7 mouse cellular contexts compared by ENCODE assay signal in genomic region chr7:122015105-122015504, GRCm38 (mm10). TPM values are rescaled to one million over a fixed set of nuclear protein-coding genes. Genes with fewer than 3 reads are reported as not detected.
DNase-seq lines count a peak whose midpoint lies in the region; ATAC-seq and TF ChIP-seq lines count a peak whose summit lies in the region.

No protein-coding gene starts in this region.

- H3K4me3 ChIP-seq in heart, embryonic 12.5 days: no peak overlapping the region
- no peak overlapping the region for H3K4me3 ChIP-seq in midbrain, postnatal 0 days (ENCODE audit: low read depth, low read length)

- DNase-seq in Muller cell, postnatal 12 days (ENCODE audit: inconsistent ontology term): peak; percentile 31
- DNase-seq in adrenal gland, postnatal 14 days: peak; percentile 80
- DNase-seq in kidney, postnatal 10 days: peak; percentile 56
- no peak for DNase-seq in midbrain, postnatal 0 days (ENCODE audit: low spot score)
- DNase-seq in spleen, adult 18-20 months: no peak

- TF ChIP-seq CTCF in midbrain, postnatal 0 days (IDR thresholded peaks at IDR 0.05): peak; percentile 7; the same call in 1 of the 2 replicates

- peaks cover 51% of the 10 kb centered on the region for H3K4me1 ChIP-seq in heart, embryonic 12.5 days (replicated peaks)
- peaks cover 14% of the 10 kb centered on the region for H3K4me1 ChIP-seq in midbrain, postnatal 0 days (ENCODE audit: insufficient read depth, low read length)

- H3K4me2 ChIP-seq in heart, embryonic 12.5 days: peak overlapping the region; percentile 47
- H3K4me2 ChIP-seq in midbrain, postnatal 0 days (ENCODE audit: low read depth, low read length, poor library complexity, severe bottlenecking): no peak overlapping the region

- no peaks in the 10 kb centered on the region for H3K9me3 ChIP-seq in heart, embryonic 12.5 days (replicated peaks)
- H3K9me3 ChIP-seq in midbrain, postnatal 0 days (ENCODE audit: low read length): no peaks in the 10 kb centered on the region

- H3K36me3 ChIP-seq in heart, embryonic 12.5 days: peaks cover 25% of the 10 kb centered on the region
- H3K36me3 ChIP-seq in midbrain, postnatal 0 days (ENCODE audit: insufficient read depth, low read length): peaks cover 10% of the 10 kb centered on the region

- WGBS in heart, embryonic 12.5 days: 13% methylated on average over 8 of the region's 8 CpGs
- WGBS in midbrain, postnatal 0 days: 46% methylated on average over 8 of the region's 8 CpGs

- peak overlapping the region; percentile 75 for H3K27ac ChIP-seq in heart, embryonic 12.5 days (ENCODE audit: poor library complexity, severe bottlenecking)
- H3K27ac ChIP-seq in midbrain, postnatal 0 days (ENCODE audit: low read depth, low read length): no peak overlapping the region

- H3K27me3 ChIP-seq in heart, embryonic 12.5 days (replicated peaks): no peaks in the 10 kb centered on the region
- H3K27me3 ChIP-seq in midbrain, postnatal 0 days (ENCODE audit: insufficient read depth, low read length): no peaks in the 10 kb centered on the region

- H3K9ac ChIP-seq in heart, embryonic 12.5 days: peak overlapping the region; percentile 60
- H3K9ac ChIP-seq in midbrain, postnatal 0 days (replicated peaks; ENCODE audit: low read length, poor library complexity, severe bottlenecking): no peak overlapping the region

- peak; percentile 37; the same call in 1 of the 2 replicates for ATAC-seq in heart, embryonic 12.5 days (ENCODE audit: insufficient number of reproducible peaks, low FRiP score)
- no peak for ATAC-seq in midbrain, postnatal 0 days (ENCODE audit: low FRiP score)
- ATAC-seq in frontal cortex, adult (ENCODE audit: low TSS enrichment): no peak

RNA-seq across cellular contexts. Expression of gene Gga2, which starts 5.9 kb away (rescaled TPM):
- 20.3 and 28.1 TPM in 2 replicates for total RNA-seq in adrenal gland, postnatal 14 days (2021)
- 98.0 and 99.4 TPM in 2 replicates for polyA plus RNA-seq in heart, embryonic 12.5 days (2016; fragmentation: Nextera tagmentation; extraction: Ambion mirVana)
- 25.4 and 27.2 TPM in 2 replicates for total RNA-seq in midbrain, postnatal 0 days (2014; rRNA removed)
- 20.1 and 22.2 TPM in 2 replicates for polyA plus RNA-seq in midbrain, postnatal 0 days (2015; fragmentation: Nextera tagmentation; extraction: Ambion mirVana)

RNA-seq across cellular contexts. Expression of gene Cog7, which starts 33.6 kb away (rescaled TPM):
- total RNA-seq in adrenal gland, postnatal 14 days (2021): 22.8 and 24.7 TPM in 2 replicates
- 18.1 and 18.8 TPM in 2 replicates for polyA plus RNA-seq in heart, embryonic 12.5 days (2016; fragmentation: Nextera tagmentation; extraction: Ambion mirVana)
- total RNA-seq in midbrain, postnatal 0 days (2014; rRNA removed): 34.9 and 41.3 TPM in 2 replicates
- 22.4 and 27.4 TPM in 2 replicates for polyA plus RNA-seq in midbrain, postnatal 0 days (2015; fragmentation: Nextera tagmentation; extraction: Ambion mirVana)

RNA-seq across cellular contexts. Expression of gene Ubfd1, which starts 51.9 kb away (rescaled TPM):
- 47.3 and 49.9 TPM in 2 replicates for total RNA-seq in adrenal gland, postnatal 14 days (2021)
- polyA plus RNA-seq in heart, embryonic 12.5 days (2016; fragmentation: Nextera tagmentation; extraction: Ambion mirVana): 73.5 and 75.0 TPM in 2 replicates
- total RNA-seq in midbrain, postnatal 0 days (2014; rRNA removed): 124 and 137 TPM in 2 replicates
- 63.2 and 69.0 TPM in 2 replicates for polyA plus RNA-seq in midbrain, postnatal 0 days (2015; fragmentation: Nextera tagmentation; extraction: Ambion mirVana)

RNA-seq across cellular contexts. Expression of gene Ears2, which starts 52.0 kb away (rescaled TPM):
- total RNA-seq in adrenal gland, postnatal 14 days (2021): 17.3 and 20.4 TPM in 2 replicates
- 24.7 and 25.0 TPM in 2 replicates for polyA plus RNA-seq in heart, embryonic 12.5 days (2016; fragmentation: Nextera tagmentation; extraction: Ambion mirVana)
- 14.0 and 15.3 TPM in 2 replicates for total RNA-seq in midbrain, postnatal 0 days (2014; rRNA removed)
- 7.2 and 7.5 TPM in 2 replicates for polyA plus RNA-seq in midbrain, postnatal 0 days (2015; fragmentation: Nextera tagmentation; extraction: Ambion mirVana)

Comparison
In these comparisons a context has a peak if more than half of its experiments do, and no peak if none do; other contexts are left out.
1. DNase-seq: peak in Muller cell, postnatal 12 days (single experiment), adrenal gland, postnatal 14 days (single experiment) and kidney, postnatal 10 days (single experiment); none in midbrain, postnatal 0 days (single experiment) and spleen, adult 18-20 months (0 of 2).